Mouse (Mus musculus) liver, embryonic 14.5 days (tissue): ENCODE results near the gene Catip.

ENCODE experiments used
- CTCF ChIP-seq: IDR thresholded peaks from 2 replicates; pipeline ENCODE4 v1.5.1; 2016; ENCODE audit warnings: antibody characterized with exemption, low read depth, control low read depth
- EP300 ChIP-seq: IDR thresholded peaks from 2 replicates; pipeline ENCODE4 v1.6.1; 2016; ENCODE audit warnings: antibody characterized with exemption, low read depth

DNA sequence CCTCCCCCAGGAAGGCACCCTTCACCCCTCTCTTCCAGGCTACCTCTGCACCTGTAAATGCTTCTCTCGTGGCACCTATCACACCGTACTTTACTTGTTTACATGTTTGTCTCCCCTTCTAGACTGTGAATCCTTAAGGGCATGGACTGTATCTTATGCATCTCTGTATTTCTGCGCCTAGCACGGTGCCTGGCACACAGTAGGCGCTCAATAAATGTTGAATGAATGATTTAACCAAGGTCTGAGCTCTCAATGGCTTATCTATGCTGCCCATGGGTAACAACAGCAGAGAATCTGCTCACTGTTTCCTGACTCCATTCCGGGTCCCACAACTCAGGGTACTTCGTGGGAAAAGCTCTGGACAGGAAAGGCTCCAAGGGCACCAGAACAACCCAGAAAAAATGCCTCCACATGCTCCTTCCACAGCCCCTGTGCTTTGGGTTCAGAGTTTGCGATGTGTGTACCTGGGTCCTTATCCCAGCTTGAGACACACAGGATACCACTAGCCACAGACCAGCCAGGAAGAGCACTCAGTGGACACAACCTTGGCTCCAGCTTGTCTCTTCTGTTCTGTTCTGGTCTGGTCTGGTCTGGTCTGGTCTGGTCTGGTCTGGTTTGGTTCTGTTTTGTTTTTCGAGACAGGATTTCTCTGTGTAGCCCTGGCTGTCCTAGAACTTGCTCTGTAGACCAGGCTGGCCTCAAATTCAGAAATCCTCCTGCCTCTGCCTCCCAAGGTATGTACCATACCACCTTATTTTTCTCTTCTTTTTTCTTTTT, 8.3 kb upstream of the Catip start:
- TF ChIP-seq CTCF (no peak), EP300 (no peak)
